Mouse (Mus musculus) intestine, embryonic 15.5 days (tissue): ENCODE data around the gene Lmo3. TPM values are rescaled to one million over a fixed set of nuclear protein-coding genes. Genes with fewer than 3 reads are reported as not detected.

ENCODE experiments used
- ATAC-seq: fragments of 200-750 bp; cut with Nextera tagmentation; 2 replicates; pipeline ENCODE4 v1.8.0; 2017; ENCODE audit warnings: moderate TSS enrichment, moderate library complexity
- H3K27ac ChIP-seq: fragments of 300-500 bp; sonication (generic); 2 replicates; pipeline ENCODE4 v1.5.1; 2015; ENCODE audit warnings: mild to moderate bottlenecking, inconsistent platforms
- H3K27me3 ChIP-seq: fragments of 300-500 bp; sonication (generic); replicated peaks from 2 replicates; pipeline ENCODE4 v1.6.1; 2015; ENCODE audit warnings: inconsistent platforms
- H3K36me3 ChIP-seq: fragments of 300-500 bp; sonication (generic); 2 replicates; pipeline ENCODE4 v1.6.1; 2015; ENCODE audit warnings: inconsistent platforms
- H3K4me1 ChIP-seq: fragments of 300-500 bp; sonication (generic); replicated peaks from 2 replicates; pipeline ENCODE4 v1.6.1; 2015; ENCODE audit warnings: inconsistent platforms
- H3K4me2 ChIP-seq: fragments of 300-500 bp; sonication (generic); replicated peaks from 2 replicates; pipeline ENCODE4 v1.6.1; 2015; ENCODE audit warnings: mild to moderate bottlenecking, inconsistent platforms
- H3K4me3 ChIP-seq: fragments of 300-500 bp; sonication (generic); replicated peaks from 2 replicates; pipeline ENCODE4 v1.5.1; 2015; ENCODE audit warnings: inconsistent platforms
- H3K9ac ChIP-seq: fragments of 300-500 bp; sonication (generic); 2 replicates; pipeline ENCODE4 v1.6.1; 2015; ENCODE audit warnings: inconsistent platforms
- H3K9me3 ChIP-seq: fragments of 300-500 bp; sonication (generic); 2 replicates; pipeline ENCODE4 v1.6.1; 2016; ENCODE audit warnings: inconsistent platforms
- WGBS: fragments of 180-500 bp; shearing (Covaris S2); methylation state at CpG from one replicate; pipeline ENCODE4 v1.1.7; 2015; 5-methylcytosine and 5-hydroxymethylcytosine counted together
- polyA plus RNA-seq: library from polyadenylated mRNA; unstranded; fragments of >200 nt; fragmentation: Nextera tagmentation; extraction: Ambion mirVana; gene quantifications from 2 replicates; pipeline ENCODE4 v1.2.1, GENCODE M21; 2015

Gene Lmo3
- polyA plus RNA-seq, 1 experiment from 2014 or later: 11.1 TPM

- no peak overlapping the region for H3K4me2 ChIP-seq
- WGBS: 54% methylated on average over 4 of the region's 4 CpGs
- peak; percentile 46 for ATAC-seq
These were observed 235.2 kb downstream of the Lmo3 start for GRCm38 (mm10) chr6:138346558-138346957.

GRCm38 (mm10) chr6:138335858-138336257, 245.9 kb downstream of the Lmo3 start:
- no peak for ATAC-seq
- 80% methylated on average over 4 of the region's 4 CpGs for WGBS
- Histone ChIP-seq H3K4me2 (no peak overlapping the region), H3K36me3 (no peaks in the 10 kb centered on the region), H3K27ac (no peak overlapping the region), H3K9ac (no peak overlapping the region), H3K4me3 (no peak overlapping the region), H3K9me3 (no peaks in the 10 kb centered on the region), H3K27me3 (no peaks in the 10 kb centered on the region), H3K4me1 (no peaks in the 10 kb centered on the region)

More at GRCm38 (mm10) chr6:138346558-138346957, 235.2 kb downstream of the Lmo3 start:
- H3K36me3 ChIP-seq: no peaks in the 10 kb centered on the region
- no peaks in the 10 kb centered on the region for H3K9me3 ChIP-seq
- no peak overlapping the region for H3K27ac ChIP-seq
- no peaks in the 10 kb centered on the region for H3K4me1 ChIP-seq
- H3K4me3 ChIP-seq: no peak overlapping the region
- no peaks in the 10 kb centered on the region for H3K27me3 ChIP-seq
- no peak overlapping the region for H3K9ac ChIP-seq

GRCm38 (mm10) chr6:138333991-138334390, 247.8 kb downstream of the Lmo3 start:
- H3K4me3 ChIP-seq: no peak overlapping the region
- no peak overlapping the region for H3K4me2 ChIP-seq
- WGBS: 84% methylated on average over 7 of the region's 7 CpGs
- H3K36me3 ChIP-seq: no peaks in the 10 kb centered on the region
- H3K4me1 ChIP-seq: no peaks in the 10 kb centered on the region
- H3K27ac ChIP-seq: no peak overlapping the region
- peak; percentile 58; the same call in 1 of the 2 replicates for ATAC-seq
- H3K9ac ChIP-seq: no peak overlapping the region
- H3K27me3 ChIP-seq: no peaks in the 10 kb centered on the region
- H3K9me3 ChIP-seq: no peaks in the 10 kb centered on the region

GRCm38 (mm10) chr6:138325744-138326400, 255.9 kb downstream of the Lmo3 start:
- no peak overlapping the region for H3K9ac ChIP-seq
- H3K9me3 ChIP-seq: no peaks in the 10 kb centered on the region
- 27% methylated on average over 3 of the region's 3 CpGs for WGBS
- H3K4me3 ChIP-seq: no peak overlapping the region
- no peak overlapping the region for H3K4me2 ChIP-seq
- H3K27ac ChIP-seq: no peak overlapping the region
- ATAC-seq: no peak; the same call in 1 of the 2 replicates
- no peaks in the 10 kb centered on the region for H3K27me3 ChIP-seq
- H3K4me1 ChIP-seq: no peaks in the 10 kb centered on the region
- no peaks in the 10 kb centered on the region for H3K36me3 ChIP-seq

- Histone ChIP-seq H3K9me3 (no peaks in the 10 kb centered on the region), H3K4me3 (no peak overlapping the region), H3K9ac (no peak overlapping the region), H3K27me3 (no peaks in the 10 kb centered on the region), H3K4me1 (no peaks in the 10 kb centered on the region), H3K27ac (no peak overlapping the region), H3K36me3 (no peaks in the 10 kb centered on the region), H3K4me2 (no peak overlapping the region)
- ATAC-seq: peak; percentile 55
- 61% methylated on average over 3 of the region's 3 CpGs for WGBS
These were observed 256.6 kb downstream of the Lmo3 start for GRCm38 (mm10) chr6:138325145-138325544.

GRCm38 (mm10) chr6:138323325-138323724, 258.4 kb downstream of the Lmo3 start:
- WGBS: 92% methylated on average over 14 of the region's 14 CpGs
- Histone ChIP-seq H3K4me1 (no peaks in the 10 kb centered on the region), H3K4me3 (no peak overlapping the region), H3K27ac (no peak overlapping the region), H3K9ac (no peak overlapping the region), H3K36me3 (no peaks in the 10 kb centered on the region), H3K4me2 (no peak overlapping the region), H3K27me3 (no peaks in the 10 kb centered on the region), H3K9me3 (no peaks in the 10 kb centered on the region)
- ATAC-seq: no peak

- H3K9ac ChIP-seq: no peak overlapping the region
- no peak overlapping the region for H3K4me3 ChIP-seq
- H3K9me3 ChIP-seq: no peaks in the 10 kb centered on the region
- H3K27me3 ChIP-seq: no peaks in the 10 kb centered on the region
- no peaks in the 10 kb centered on the region for H3K36me3 ChIP-seq
- no peak overlapping the region for H3K4me2 ChIP-seq
- ATAC-seq: peak; percentile 88
- 61% methylated on average over 8 of the region's 8 CpGs for WGBS
- no peak overlapping the region for H3K27ac ChIP-seq
- H3K4me1 ChIP-seq: no peaks in the 10 kb centered on the region
These were observed 261.5 kb downstream of the Lmo3 start for GRCm38 (mm10) chr6:138320190-138320737.

Other genes starting within 250 kb of the Lmo3 start
- not detected in 2 replicates for gene Igbp1b, start 76.6 kb upstream of the Lmo3 start, polyA plus RNA-seq